Mouse (Mus musculus) urinary bladder, adult 2 months (tissue): ENCODE data around the gene Cox19. TPM values are rescaled to one million over a fixed set of nuclear protein-coding genes. Genes with fewer than 3 reads are reported as not detected.

Source experiments
- DNase-seq: peaks from one replicate; pipeline ENCODE4 v3.0.0; 2022; ENCODE audit warnings: low spot score
- polyA plus RNA-seq: library from polyadenylated mRNA; depleted of rRNA; stranded (reverse); fragments of >200 nt; gene quantifications from 2 replicates; pipeline ENCODE4 v1.2.3, GENCODE M21; 2012

The Cox19 gene
- polyA plus RNA-seq, 1 experiment, result 52.4 TPM

- DNase-seq, result no peak
These were observed 23.6 kb downstream of the Cox19 start for GRCm38 (mm10) chr5:139327634-139328020.

DNA sequence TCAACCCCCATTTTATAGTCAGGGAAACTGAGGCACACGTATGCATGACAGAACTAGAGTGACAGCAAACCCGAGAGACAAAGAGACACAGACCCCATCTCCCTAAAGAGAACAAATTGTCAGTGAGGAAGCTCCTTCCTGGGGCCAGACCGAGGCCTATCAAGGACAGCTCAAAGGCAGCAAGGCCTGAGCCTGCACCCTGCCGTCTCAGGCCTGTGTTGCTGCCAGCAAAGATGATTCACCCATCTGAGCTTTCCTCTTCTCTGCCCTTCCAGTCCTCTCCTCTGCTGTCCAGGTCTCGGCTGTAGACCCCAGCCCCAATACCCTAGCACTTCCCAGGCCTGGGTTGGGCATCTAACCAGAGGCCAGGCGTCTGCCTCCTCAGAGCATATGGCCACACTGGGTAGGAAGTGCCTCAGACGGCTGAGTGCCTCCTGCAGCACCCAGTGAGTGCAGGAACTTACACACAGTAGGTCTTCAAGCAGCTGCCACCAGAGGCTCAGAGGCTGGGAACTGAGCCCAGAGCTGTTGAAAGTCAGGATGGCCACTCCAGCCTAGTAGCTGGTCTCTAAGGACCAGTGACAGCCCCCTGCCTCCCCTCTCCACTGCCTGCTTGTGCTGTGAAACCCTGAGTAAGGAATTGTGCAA is 24.1 kb downstream of the Cox19 start:
- DNase-seq, result no peak

- DNase-seq, result no peak
These were observed 25.0 kb downstream of the Cox19 start for GRCm38 (mm10) chr5:139326111-139326696.

GRCm38 (mm10) chr5:139325395-139325966 is 25.7 kb downstream of the Cox19 start, which contains the start of gene Adap1:
Gene Adap1, minus strand, starts transcription at chr5:139325622.
- DNase-seq, result peak; percentile 65

DNA sequence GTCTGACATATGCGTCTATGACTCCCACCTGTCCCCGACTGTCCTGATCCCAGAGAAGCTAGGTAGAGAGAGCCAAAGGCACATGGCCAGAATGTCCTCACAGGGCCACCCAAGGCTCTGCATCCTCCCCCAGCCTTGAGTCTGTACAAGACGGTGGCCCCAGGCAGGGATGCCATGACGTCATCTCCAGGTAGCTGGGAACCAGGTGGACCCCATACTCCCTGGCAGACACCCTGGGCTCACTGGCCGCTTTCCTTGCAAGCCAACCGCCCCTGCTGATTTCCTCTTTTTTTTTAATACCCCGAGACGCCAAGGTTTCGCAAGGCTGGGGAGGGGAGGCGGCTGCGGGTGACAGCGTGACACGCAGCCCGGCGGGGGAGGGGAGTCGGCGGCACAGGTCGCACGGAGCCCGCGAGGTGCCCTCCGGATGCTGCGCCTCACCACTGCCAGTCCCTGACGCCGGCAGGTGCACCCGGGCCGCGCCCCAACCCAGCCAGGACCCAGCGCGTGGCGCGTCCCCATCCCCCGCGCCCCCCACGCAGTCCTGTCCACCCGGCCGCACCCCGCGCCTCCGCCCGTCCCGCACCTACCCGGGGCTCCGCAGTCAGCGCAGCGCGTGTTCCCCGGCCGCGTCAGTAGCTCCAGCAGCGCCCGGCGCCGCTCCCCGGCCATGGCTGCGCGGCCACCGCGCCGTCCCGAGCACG is 26.4 kb downstream of the Cox19 start:
- no peak for DNase-seq

- no peak for DNase-seq
These were observed 27.1 kb downstream of the Cox19 start for GRCm38 (mm10) chr5:139324045-139324491.

GRCm38 (mm10) chr5:139323260-139323924 is 27.8 kb downstream of the Cox19 start:
- no peak for DNase-seq

DNA sequence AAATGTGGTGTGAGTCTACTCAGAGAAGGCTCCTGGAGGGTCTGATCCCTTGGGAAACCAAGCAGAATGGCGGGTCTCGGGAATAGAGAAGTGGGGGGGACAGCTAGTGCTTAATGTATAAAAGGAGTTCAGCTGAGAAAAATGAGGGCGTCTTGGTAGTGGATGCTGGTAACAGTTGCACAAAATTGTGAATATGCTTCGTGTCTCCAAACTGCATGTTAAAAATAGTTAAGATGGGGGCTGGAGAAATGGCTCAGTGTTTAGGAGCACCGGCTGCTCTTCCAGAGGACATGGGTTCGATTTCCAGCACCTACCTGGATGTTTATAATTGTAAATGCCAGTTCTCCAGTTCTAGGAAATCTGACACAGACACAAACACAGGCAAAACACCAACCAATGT is 29.9 kb downstream of the Cox19 start:
- no peak for DNase-seq

DNA sequence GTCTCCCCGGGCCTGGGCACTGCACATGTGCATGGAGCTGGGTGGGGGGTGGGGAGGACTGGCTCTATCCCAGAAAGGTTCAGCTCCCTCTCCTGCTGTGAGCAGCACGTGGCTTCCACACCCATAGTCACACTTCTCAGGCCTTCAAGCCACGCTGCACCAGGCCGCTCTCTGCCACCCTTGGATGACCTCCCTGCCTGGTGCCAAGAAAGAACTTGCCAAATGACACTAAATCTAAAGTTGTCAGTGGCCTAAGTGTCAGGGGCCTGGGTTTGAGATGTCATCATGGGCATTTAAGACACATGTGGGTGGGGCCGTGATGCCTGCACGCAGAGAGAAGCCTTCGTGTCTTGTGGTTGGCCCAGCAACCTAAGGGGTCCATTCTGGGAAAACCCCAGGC is 30.8 kb downstream of the Cox19 start:
- no peak for DNase-seq

DNA sequence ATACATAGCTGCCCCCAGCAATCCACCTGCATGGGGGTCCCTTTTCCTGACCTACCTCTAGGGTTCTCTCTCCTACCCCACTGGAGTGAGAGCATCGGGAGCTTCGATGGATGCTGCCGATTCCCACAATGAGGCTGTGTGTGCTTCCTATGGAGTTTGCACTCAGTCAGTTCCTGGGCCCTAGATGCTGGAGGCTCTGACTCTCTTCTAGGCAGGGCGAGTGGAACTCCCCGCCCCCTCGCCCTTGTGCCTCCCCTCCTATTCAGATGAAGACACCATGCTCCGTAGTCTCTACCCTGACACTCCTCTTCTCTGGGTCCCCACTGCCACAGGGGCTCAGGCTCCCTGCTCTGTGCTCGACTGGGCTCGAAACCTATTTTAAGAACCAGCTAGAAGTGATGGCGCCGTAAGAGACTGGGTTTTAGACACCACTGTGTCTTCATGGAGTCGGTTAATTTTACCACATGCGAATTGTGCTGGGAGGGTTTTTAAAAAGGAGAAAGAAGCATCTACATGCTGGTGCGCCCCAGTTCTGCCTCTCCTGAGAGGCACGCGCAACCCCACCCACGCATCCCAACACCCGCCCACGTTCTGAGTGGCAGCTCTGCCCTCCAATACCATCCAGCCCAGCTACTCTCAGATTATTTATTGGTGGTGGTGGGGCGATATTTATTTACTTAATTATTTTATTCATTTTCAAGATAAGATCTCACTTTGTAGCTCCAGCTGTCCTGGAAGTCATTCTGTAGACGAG is 33.3 kb downstream of the Cox19 start:
- no peak for DNase-seq

DNA sequence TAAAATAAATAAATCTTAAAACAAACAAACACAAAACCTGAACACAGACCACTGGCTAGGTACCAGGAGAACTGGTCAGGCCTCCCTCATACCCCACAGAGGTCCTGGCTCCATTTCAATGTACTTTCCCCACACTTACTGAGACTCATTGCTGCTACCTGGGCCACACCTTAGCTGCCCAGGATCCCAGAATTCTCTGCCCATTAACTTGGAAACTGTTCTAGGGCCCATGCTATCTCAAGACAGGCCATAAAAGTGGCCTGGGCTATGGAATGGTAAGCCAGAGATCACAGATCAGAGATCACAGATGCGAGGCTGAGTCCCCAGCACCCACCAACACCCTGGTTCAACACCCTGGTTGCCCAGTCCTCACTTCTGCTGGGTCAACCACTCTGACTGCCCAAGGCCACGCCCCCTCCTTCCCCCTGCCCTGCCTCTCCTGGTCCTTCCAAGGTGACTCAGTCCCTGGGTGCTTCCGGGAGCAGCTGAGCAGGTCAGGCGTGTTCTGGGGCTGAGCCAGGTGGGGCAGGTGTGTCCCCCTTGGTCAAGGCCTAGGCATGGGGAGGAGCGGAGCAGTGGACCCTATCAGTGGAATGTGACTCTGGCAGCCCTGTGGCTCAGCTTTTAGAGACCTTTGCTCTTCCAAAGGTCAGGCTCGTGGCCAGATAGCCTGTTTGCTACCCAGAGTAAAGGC is 34.1 kb downstream of the Cox19 start:
- peak; percentile 53 for DNase-seq

- no peak for DNase-seq
These were observed 36.1 kb downstream of the Cox19 start for GRCm38 (mm10) chr5:139314941-139315642.

- no peak for DNase-seq
These were observed 37.7 kb downstream of the Cox19 start for GRCm38 (mm10) chr5:139313536-139313935.

GRCm38 (mm10) chr5:139311822-139312221 is 39.4 kb downstream of the Cox19 start:
- no peak for DNase-seq

GRCm38 (mm10) chr5:139310477-139310876 is 40.7 kb downstream of the Cox19 start:
- DNase-seq, result no peak

DNA sequence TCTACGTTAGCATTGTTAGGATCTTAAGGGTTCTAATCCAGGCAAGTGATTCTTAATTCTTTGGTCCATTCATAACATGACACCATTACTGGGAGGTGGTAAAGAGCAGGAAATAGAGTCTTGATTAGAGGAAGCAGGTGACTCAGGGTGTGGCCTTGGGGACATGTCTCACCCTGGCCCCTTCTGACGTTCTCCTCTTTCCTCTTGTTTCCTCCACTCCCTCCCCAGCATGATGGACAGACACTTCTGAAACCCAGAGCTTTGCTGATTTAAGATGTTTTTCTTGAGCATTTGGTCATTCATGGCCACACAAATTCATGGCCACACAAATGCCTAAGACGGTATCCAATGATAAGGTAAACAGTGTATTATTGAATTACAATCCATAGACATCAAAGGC is 41.3 kb downstream of the Cox19 start:
- no peak for DNase-seq

- no peak for DNase-seq
These were observed 47.6 kb downstream of the Cox19 start for GRCm38 (mm10) chr5:139303646-139304061.

- DNase-seq, result no peak
These were observed 49.1 kb downstream of the Cox19 start for GRCm38 (mm10) chr5:139302101-139302500.

DNA sequence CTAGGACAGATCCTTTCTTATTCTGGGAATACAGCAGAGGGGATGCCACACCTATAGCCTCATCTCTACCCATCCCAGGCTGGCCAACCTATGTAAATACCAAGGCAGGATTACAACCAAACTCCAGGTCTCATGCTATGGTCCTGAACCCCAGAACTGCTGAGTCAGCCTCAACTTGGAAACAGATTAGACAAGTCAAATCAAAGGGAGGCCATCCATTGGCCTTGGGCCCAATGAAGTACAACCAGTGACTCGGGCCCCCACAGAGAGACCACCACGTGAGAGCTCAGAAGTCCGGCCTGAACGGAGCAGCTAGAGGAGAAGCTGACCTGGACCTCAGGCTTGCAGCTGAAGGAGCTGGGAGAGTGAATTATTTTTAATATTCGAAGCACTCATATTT is 53.5 kb downstream of the Cox19 start:
- no peak for DNase-seq

DNA sequence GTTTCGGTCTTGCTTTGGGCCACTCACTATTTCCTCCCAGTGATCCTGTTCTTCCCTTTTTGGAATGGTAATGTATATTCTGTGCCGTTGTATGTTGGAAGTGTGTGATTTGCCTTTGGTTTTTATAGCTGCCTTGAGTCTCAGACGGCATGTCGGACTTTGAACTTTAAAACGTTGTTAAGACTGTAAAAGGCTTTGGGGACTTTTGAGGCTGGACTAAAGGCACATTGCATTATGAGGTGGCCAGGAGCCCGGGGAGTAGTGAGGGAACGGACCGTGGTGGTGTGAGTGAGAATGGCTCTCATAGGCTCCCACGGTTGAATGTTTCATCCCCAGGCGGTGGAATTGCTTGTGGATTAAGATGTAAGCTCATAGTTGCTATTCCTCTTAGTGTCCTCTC is 54.1 kb downstream of the Cox19 start:
- no peak for DNase-seq
